Mouse (Mus musculus) liver, embryonic 14.5 days (tissue): ENCODE data around the gene Ahcyl2.

Experiments
- CTCF ChIP-seq: IDR thresholded peaks from 2 replicates; pipeline ENCODE4 v1.5.1; 2016; ENCODE audit warnings: antibody characterized with exemption, low read depth, control low read depth
- EP300 ChIP-seq: IDR thresholded peaks from 2 replicates; pipeline ENCODE4 v1.6.1; 2016; ENCODE audit warnings: antibody characterized with exemption, low read depth

- no peak for TF ChIP-seq CTCF
- TF ChIP-seq EP300, result no peak
Observed at GRCm38 (mm10) chr6:29780082-29780481, 12.3 kb downstream of the Ahcyl2 start.
